8 mouse cellular contexts compared by ENCODE assay signal in the genomic region with DNA sequence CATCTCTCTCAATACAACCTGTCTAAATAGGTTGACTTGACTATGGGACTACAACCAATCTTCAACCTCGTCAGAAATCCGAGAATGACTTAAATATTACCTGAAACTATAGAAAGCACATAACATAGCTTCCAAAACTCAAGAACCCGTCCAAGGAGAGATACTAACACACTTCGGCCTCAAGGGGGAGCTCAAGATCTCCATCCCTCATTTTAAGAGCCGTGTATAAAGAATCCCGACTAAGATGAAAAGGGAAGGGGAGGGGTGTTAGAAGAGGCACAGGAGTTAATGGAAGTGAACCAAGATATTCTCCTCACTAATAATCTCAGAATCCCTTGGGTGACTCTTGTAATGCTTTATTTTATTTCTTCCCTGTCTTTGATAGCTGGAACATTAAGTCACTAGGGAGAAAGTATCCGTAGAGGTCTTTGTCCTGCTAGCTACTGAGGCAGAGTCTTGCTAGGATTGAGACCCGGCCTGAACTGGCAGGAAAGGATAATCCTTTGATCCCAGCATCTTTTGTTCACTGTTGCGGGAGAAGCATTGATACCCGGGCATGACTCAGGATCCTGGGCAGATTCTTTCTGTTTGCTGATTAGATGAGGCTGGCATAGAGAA. TPM values are rescaled to one million over a fixed set of nuclear protein-coding genes. Genes with fewer than 3 reads are reported as not detected.
DNase-seq lines count a peak whose midpoint lies in the region; ATAC-seq and TF ChIP-seq lines count a peak whose summit lies in the region.
"Had no signal": no experiment of that assay in that cellular context is flagged by ENCODE, and none has a peak within 500 bp of the region (broad histone marks: within the 10 kb centered on the region; RNA-seq: fewer than 3 reads in every experiment).

No protein-coding gene starts in this region.

- TF ChIP-seq CTCF in E14TG2a.4 (conservative IDR thresholded peaks at IDR 0.05; ENCODE audit: low read length), result peak; percentile 71

- no peaks in the 10 kb centered on the region for H3K36me3 ChIP-seq in E14TG2a.4 (ENCODE audit: insufficient read depth, low read length)
- no peaks in the 10 kb centered on the region for H3K36me3 ChIP-seq in heart, embryonic 16.5 days (ENCODE audit: control insufficient read depth, insufficient read depth)
- H3K36me3 ChIP-seq: limb, embryonic 12.5 days had no signal

- H3K27me3 ChIP-seq in E14TG2a.4 (ENCODE audit: insufficient read depth, low read length), result no peaks in the 10 kb centered on the region
- H3K27me3 ChIP-seq in heart, embryonic 16.5 days (ENCODE audit: control insufficient read depth, insufficient read depth, low read length), result no peaks in the 10 kb centered on the region
- H3K27me3 ChIP-seq: limb, embryonic 12.5 days had no signal

- H3K4me1 ChIP-seq in E14TG2a.4 (replicated peaks; ENCODE audit: low read depth, low read length), result peaks cover 55% of the 10 kb centered on the region
- peaks cover 3% of the 10 kb centered on the region; the same call in 1 of the 2 replicates for H3K4me1 ChIP-seq in heart, embryonic 16.5 days (ENCODE audit: control insufficient read depth, insufficient read depth, low read length)
- H3K4me1 ChIP-seq: limb, embryonic 12.5 days had no signal

- H3K27ac ChIP-seq in heart, embryonic 16.5 days (ENCODE audit: low read length), result no peak overlapping the region
- H3K27ac ChIP-seq: limb, embryonic 12.5 days had no signal

- H3K9ac ChIP-seq in heart, embryonic 16.5 days (ENCODE audit: low read length), result no peak overlapping the region
- H3K9ac ChIP-seq: limb, embryonic 12.5 days had no signal

- H3K9me3 ChIP-seq in E14TG2a.4 (ENCODE audit: low read length), result no peaks in the 10 kb centered on the region
- no peaks in the 10 kb centered on the region for H3K9me3 ChIP-seq in heart, embryonic 16.5 days (replicated peaks; ENCODE audit: control insufficient read depth, low read length)
- H3K9me3 ChIP-seq: limb, embryonic 12.5 days had no signal

- H3K4me3 ChIP-seq in E14TG2a.4 (replicated peaks; ENCODE audit: low read length), result no peak overlapping the region
- H3K4me3 ChIP-seq in heart, embryonic 16.5 days (ENCODE audit: low read length), result no peak overlapping the region
- H3K4me3 ChIP-seq: limb, embryonic 12.5 days had no signal

- peak; percentile 95 for DNase-seq in R1 (ENCODE audit: low read depth, low spot score)
- DNase-seq in embryo, embryonic 10 days (ENCODE audit: low spot score), result peak; percentile 81
- peak; percentile 70 for DNase-seq in kidney, postnatal 14 days
- DNase-seq in lung, postnatal 10 days, result peak; percentile 67
- peak; percentile 63 to 69 for DNase-seq in right cerebral cortex, adult 2 months (ENCODE audit: low spot score in 2 of 2)

- 0 out of 2 replicates have a peak, but pooled peaks have one; percentile 18 for ATAC-seq in heart, embryonic 16.5 days (replicated peaks; ENCODE audit: extremely low read depth, insufficient read depth, low FRiP score)

- H3K4me2 ChIP-seq in heart, embryonic 16.5 days (ENCODE audit: low read depth, low read length), result peak overlapping the region; percentile 21; the same call in 1 of the 2 replicates
- H3K4me2 ChIP-seq: limb, embryonic 12.5 days had no signal

- 21% methylated on average over 10 of the region's 10 CpGs for WGBS in heart, embryonic 16.5 days

RNA-seq across cellular contexts. Expression of a gene that starts 17.3 kb away (rescaled TPM):
- polyA plus RNA-seq in heart, embryonic 16.5 days (2015; fragmentation: Nextera tagmentation; extraction: Ambion mirVana), result 45.4 and 47.9 TPM in 2 replicates

RNA-seq across cellular contexts. Expression of a gene that starts 57.1 kb away (rescaled TPM):
- 105 and 113 TPM in 2 replicates for polyA plus RNA-seq in heart, embryonic 16.5 days (2015; fragmentation: Nextera tagmentation; extraction: Ambion mirVana)
